20 mouse cellular contexts compared by ENCODE assay signal in genomic region chr7:68907867-68908266, GRCm38 (mm10).
DNase-seq lines count a peak whose midpoint lies in the region; ATAC-seq and TF ChIP-seq lines count a peak whose summit lies in the region.
"Had no signal": no experiment of that assay in that cellular context is flagged by ENCODE, and none has a peak within 500 bp of the region (broad histone marks: within the 10 kb centered on the region; RNA-seq: fewer than 3 reads in every experiment).

No protein-coding gene starts in this region.

- H3K4me1 ChIP-seq in forebrain, embryonic 11.5 days (replicated peaks; ENCODE audit: control insufficient read depth, insufficient read depth, low read length): no peaks in the 10 kb centered on the region
- H3K4me1 ChIP-seq in forebrain, embryonic 10.5 days: 0 out of 2 replicates have a peak, but pooled peaks cover 5% of the 10 kb centered on the region
- H3K4me1 ChIP-seq in forebrain, embryonic 16.5 days (replicated peaks; ENCODE audit: control insufficient read depth, insufficient read depth, low read length): peaks cover 11% of the 10 kb centered on the region
- H3K4me1 ChIP-seq in midbrain, embryonic 13.5 days (replicated peaks): peaks cover 14% of the 10 kb centered on the region
- H3K4me1 ChIP-seq in lung, adult 2 months (ENCODE audit: control insufficient read depth, insufficient read depth, low read length): no peaks in the 10 kb centered on the region
- H3K4me1 ChIP-seq in stomach, postnatal 0 days (replicated peaks; ENCODE audit: control insufficient read depth, insufficient read depth): no peaks in the 10 kb centered on the region
- H3K4me1 ChIP-seq: embryonic facial prominence, embryonic 15.5 days; limb, embryonic 15.5 days; lung, embryonic 15.5 days had no signal

- DNase-seq in forebrain, embryonic 11.5 days (ENCODE audit: low spot score): no peak
- DNase-seq in forebrain, embryonic 10.5 days (ENCODE audit: extremely low spot score, low spot score): no peak
- peak; percentile 22 for DNase-seq in Muller cell, postnatal 12 days (ENCODE audit: inconsistent ontology term)
- no peak for DNase-seq in lung, adult 2 months
- no peak for DNase-seq in urinary bladder, adult 18-20 months (ENCODE audit: low spot score in 2 of 2)
- DNase-seq in stomach, postnatal 0 days (ENCODE audit: low spot score): no peak
- DNase-seq: adrenal gland, postnatal 14 days; cerebellum, adult 9-10 months; gastrocnemius, postnatal 25 days; kidney, adult 18-20 months; lung, postnatal 4 days had no signal

- TF ChIP-seq CTCF in lung, adult 2 months (IDR thresholded peaks at IDR 0.05; ENCODE audit: insufficient read depth, low read length): no peak
- no peak for TF ChIP-seq CTCF in stomach, postnatal 0 days (IDR thresholded peaks at IDR 0.05; ENCODE audit: low read depth)

- no peak for TF ChIP-seq EP300 in stomach, postnatal 0 days (optimal IDR thresholded peaks at IDR 0.05)

- H3K9me3 ChIP-seq in forebrain, embryonic 11.5 days (ENCODE audit: control insufficient read depth, low read length): no peaks in the 10 kb centered on the region
- H3K9me3 ChIP-seq in forebrain, embryonic 10.5 days: no peaks in the 10 kb centered on the region
- no peaks in the 10 kb centered on the region for H3K9me3 ChIP-seq in forebrain, embryonic 16.5 days (ENCODE audit: control insufficient read depth, low read length)
- H3K9me3 ChIP-seq in midbrain, embryonic 13.5 days: no peaks in the 10 kb centered on the region
- no peaks in the 10 kb centered on the region for H3K9me3 ChIP-seq in stomach, postnatal 0 days (ENCODE audit: control insufficient read depth, low read length)
- H3K9me3 ChIP-seq: embryonic facial prominence, embryonic 15.5 days; limb, embryonic 15.5 days; lung, embryonic 15.5 days; neural tube, embryonic 13.5 days had no signal

- no peak overlapping the region for H3K9ac ChIP-seq in forebrain, embryonic 11.5 days (ENCODE audit: low read length)
- H3K9ac ChIP-seq in forebrain, embryonic 16.5 days (replicated peaks; ENCODE audit: low read depth, low read length): no peak overlapping the region
- H3K9ac ChIP-seq in midbrain, embryonic 13.5 days (replicated peaks): no peak overlapping the region
- H3K9ac ChIP-seq in stomach, postnatal 0 days (ENCODE audit: low read length): no peak overlapping the region
- H3K9ac ChIP-seq: embryonic facial prominence, embryonic 15.5 days; limb, embryonic 15.5 days; liver, embryonic 14.5 days; lung, embryonic 15.5 days; neural tube, embryonic 13.5 days had no signal

- WGBS in forebrain, embryonic 11.5 days: 90% methylated on average over 7 of the region's 7 CpGs
- WGBS in forebrain, embryonic 10.5 days: 86% methylated on average over 7 of the region's 7 CpGs
- WGBS in forebrain, embryonic 16.5 days: 67% methylated on average over 7 of the region's 7 CpGs
- WGBS in midbrain, embryonic 13.5 days: 72% methylated on average over 7 of the region's 7 CpGs
- 89% methylated on average over 7 of the region's 7 CpGs for WGBS in lung, adult 2 months
- 86% methylated on average over 7 of the region's 7 CpGs for WGBS in stomach, postnatal 0 days

- H3K27me3 ChIP-seq in forebrain, embryonic 11.5 days (ENCODE audit: control insufficient read depth, insufficient read depth, low read length): no peaks in the 10 kb centered on the region
- no peaks in the 10 kb centered on the region for H3K27me3 ChIP-seq in forebrain, embryonic 10.5 days (ENCODE audit: poor library complexity, severe bottlenecking)
- no peaks in the 10 kb centered on the region for H3K27me3 ChIP-seq in forebrain, embryonic 16.5 days (replicated peaks; ENCODE audit: control insufficient read depth, insufficient read depth, low read length)
- H3K27me3 ChIP-seq in midbrain, embryonic 13.5 days: no peaks in the 10 kb centered on the region
- H3K27me3 ChIP-seq in stomach, postnatal 0 days (ENCODE audit: control insufficient read depth, insufficient read depth, low read length): no peaks in the 10 kb centered on the region
- H3K27me3 ChIP-seq: embryonic facial prominence, embryonic 15.5 days; limb, embryonic 15.5 days; lung, embryonic 15.5 days; neural tube, embryonic 13.5 days had no signal

- peak overlapping the region; percentile 27; the same call in 1 of the 2 replicates for H3K27ac ChIP-seq in forebrain, embryonic 11.5 days (ENCODE audit: low read depth, low read length)
- H3K27ac ChIP-seq in forebrain, embryonic 10.5 days: no peak overlapping the region
- H3K27ac ChIP-seq in forebrain, embryonic 16.5 days (ENCODE audit: low read length): no peak overlapping the region
- peak overlapping the region; percentile 70; the same call in 1 of the 2 replicates for H3K27ac ChIP-seq in midbrain, embryonic 13.5 days
- H3K27ac ChIP-seq in stomach, postnatal 0 days (replicated peaks): no peak overlapping the region
- H3K27ac ChIP-seq: embryonic facial prominence, embryonic 15.5 days; kidney, postnatal 0 days; limb, embryonic 15.5 days; liver, embryonic 14.5 days; lung, embryonic 15.5 days; neural tube, embryonic 13.5 days had no signal

- no peak for ATAC-seq in forebrain, embryonic 11.5 days (replicated peaks; ENCODE audit: low FRiP score)
- peak; percentile 41 for ATAC-seq in forebrain, embryonic 16.5 days
- ATAC-seq in midbrain, embryonic 13.5 days: 0 out of 2 replicates have a peak, but pooled peaks have one; percentile 56
- no peak for ATAC-seq in stomach, postnatal 0 days (ENCODE audit: low FRiP score, low TSS enrichment)
- ATAC-seq: inflammation-experienced regulatory T-cells, adult 6 months had no signal

- no peak overlapping the region for H3K4me2 ChIP-seq in forebrain, embryonic 11.5 days (ENCODE audit: low read depth, low read length, severe bottlenecking)
- no peak overlapping the region for H3K4me2 ChIP-seq in forebrain, embryonic 16.5 days (ENCODE audit: low read length)
- no peak overlapping the region for H3K4me2 ChIP-seq in midbrain, embryonic 13.5 days (replicated peaks)
- H3K4me2 ChIP-seq in stomach, postnatal 0 days (replicated peaks; ENCODE audit: low read depth): no peak overlapping the region
- H3K4me2 ChIP-seq: embryonic facial prominence, embryonic 15.5 days; limb, embryonic 15.5 days; lung, embryonic 15.5 days; neural tube, embryonic 13.5 days had no signal

- no peak for TF ChIP-seq POLR2A in lung, adult 2 months (IDR thresholded peaks at IDR 0.05; ENCODE audit: borderline replicate concordance, extremely low read depth, low read depth, low read length)

- H3K4me3 ChIP-seq in forebrain, embryonic 11.5 days (ENCODE audit: low read depth, low read length): no peak overlapping the region
- H3K4me3 ChIP-seq in forebrain, embryonic 10.5 days: no peak overlapping the region
- no peak overlapping the region for H3K4me3 ChIP-seq in forebrain, embryonic 16.5 days (replicated peaks; ENCODE audit: low read length)
- no peak overlapping the region for H3K4me3 ChIP-seq in midbrain, embryonic 13.5 days (replicated peaks)
- no peak overlapping the region for H3K4me3 ChIP-seq in lung, adult 2 months (replicated peaks; ENCODE audit: extremely low read depth, low read depth, low read length)
- no peak overlapping the region for H3K4me3 ChIP-seq in stomach, postnatal 0 days (ENCODE audit: low read depth, low read length)
- H3K4me3 ChIP-seq: embryonic facial prominence, embryonic 15.5 days; limb, embryonic 15.5 days; lung, embryonic 15.5 days; neural tube, embryonic 13.5 days had no signal

- no peaks in the 10 kb centered on the region for H3K36me3 ChIP-seq in forebrain, embryonic 11.5 days (ENCODE audit: control insufficient read depth, insufficient read depth, low read length)
- H3K36me3 ChIP-seq in forebrain, embryonic 10.5 days (replicated peaks): no peaks in the 10 kb centered on the region
- H3K36me3 ChIP-seq in forebrain, embryonic 16.5 days (ENCODE audit: control insufficient read depth, insufficient read depth): no peaks in the 10 kb centered on the region
- H3K36me3 ChIP-seq in midbrain, embryonic 13.5 days: no peaks in the 10 kb centered on the region
- H3K36me3 ChIP-seq in stomach, postnatal 0 days (ENCODE audit: control insufficient read depth, insufficient read depth, low read length): no peaks in the 10 kb centered on the region
- H3K36me3 ChIP-seq: embryonic facial prominence, embryonic 15.5 days; limb, embryonic 15.5 days; lung, embryonic 15.5 days; neural tube, embryonic 13.5 days had no signal

Comparison
In these comparisons a context has a peak if more than half of its experiments do, and no peak if none do; other contexts are left out.
1. ATAC-seq: peak in forebrain, embryonic 16.5 days (single experiment) and midbrain, embryonic 13.5 days (single experiment); none in forebrain, embryonic 11.5 days (single experiment) and stomach, postnatal 0 days (single experiment).
2. H3K27ac ChIP-seq: peak in forebrain, embryonic 11.5 days (single experiment) and midbrain, embryonic 13.5 days (single experiment); none in forebrain, embryonic 10.5 days (single experiment), forebrain, embryonic 16.5 days (single experiment) and stomach, postnatal 0 days (single experiment).